ENCODE assay signal across 9 mouse cellular contexts in the genomic region with DNA sequence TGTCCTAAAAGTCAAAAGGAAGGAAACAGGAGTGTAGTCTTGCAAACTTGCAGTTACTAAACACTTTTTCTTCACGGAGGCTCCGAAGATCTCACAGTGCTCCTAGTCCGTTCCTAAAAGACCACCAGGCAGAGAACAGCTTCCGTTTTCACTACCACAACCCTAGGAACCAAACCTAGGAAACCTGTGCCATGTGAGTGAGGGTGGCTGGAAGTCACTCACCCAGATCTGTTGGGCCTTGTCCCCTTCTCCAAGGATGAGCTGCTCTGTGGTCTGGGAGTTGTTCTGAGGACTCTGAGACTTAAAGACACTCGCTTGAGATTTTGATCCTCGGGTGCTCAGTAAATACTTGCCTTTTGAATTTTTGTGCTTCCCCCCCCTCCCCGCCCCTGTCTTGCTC. TPM values are rescaled to one million over a fixed set of nuclear protein-coding genes. Genes with fewer than 3 reads are reported as not detected.
A peak's percentile ranks its signal among the peaks of the same experiment; 100 is the strongest.
DNase-seq lines count a peak whose midpoint lies in the region; ATAC-seq and TF ChIP-seq lines count a peak whose summit lies in the region.
"Had no signal": no experiment of that assay in that cellular context is flagged by ENCODE, and none has a peak within 500 bp of the region (broad histone marks: within the 10 kb centered on the region; RNA-seq: fewer than 3 reads in every experiment).

No protein-coding gene starts in this region.

- no peak overlapping the region for H3K27ac ChIP-seq in heart, embryonic 13.5 days (replicated peaks)
- 0 out of 2 replicates have a peak overlapping the region, but pooled peaks have one; percentile 17 for H3K27ac ChIP-seq in ES-Bruce4 (ENCODE audit: insufficient read depth, low read length)
- H3K27ac ChIP-seq in forebrain, postnatal 0 days (ENCODE audit: low read depth, low read length) = no peak overlapping the region
- H3K27ac ChIP-seq in liver, embryonic 15.5 days (replicated peaks) = no peak overlapping the region

- no peak for TF ChIP-seq CTCF in ES-Bruce4 (IDR thresholded peaks at IDR 0.05; ENCODE audit: low read depth, low read length)
- no peak for TF ChIP-seq CTCF in forebrain, postnatal 0 days (IDR thresholded peaks at IDR 0.05; ENCODE audit: low read depth)

- H3K4me1 ChIP-seq in heart, embryonic 13.5 days = peaks cover 11% of the 10 kb centered on the region
- H3K4me1 ChIP-seq in ES-Bruce4 (ENCODE audit: control insufficient read depth, insufficient read depth, low read length) = no peaks in the 10 kb centered on the region
- peaks cover 8% of the 10 kb centered on the region for H3K4me1 ChIP-seq in forebrain, postnatal 0 days (ENCODE audit: insufficient read depth)
- H3K4me1 ChIP-seq in liver, embryonic 15.5 days (replicated peaks) = no peaks in the 10 kb centered on the region

- intact Hi-C loops in heart, postnatal 14 days (cut with DNase I) = no loop called here
- intact Hi-C loops in left cerebral cortex, postnatal 10 days (cut with DNase I) = no loop called here

- WGBS in heart, embryonic 13.5 days = 10% methylated on average over 7 of the region's 7 CpGs
- WGBS in forebrain, postnatal 0 days = 14% methylated on average over 7 of the region's 7 CpGs
- WGBS in liver, embryonic 15.5 days (ENCODE audit: insufficient replicate concordance) = 11% methylated on average over 7 of the region's 7 CpGs

- H3K4me2 ChIP-seq in heart, embryonic 13.5 days = peak overlapping the region; percentile 95
- peak overlapping the region; percentile 94 for H3K4me2 ChIP-seq in forebrain, postnatal 0 days (ENCODE audit: low read depth)
- peak overlapping the region; percentile 69 for H3K4me2 ChIP-seq in liver, embryonic 15.5 days

- H3K9me3 ChIP-seq in heart, embryonic 13.5 days = no peaks in the 10 kb centered on the region
- no peaks in the 10 kb centered on the region for H3K9me3 ChIP-seq in ES-Bruce4 (replicated peaks; ENCODE audit: control insufficient read depth, insufficient read depth, low read length, poor library complexity, severe bottlenecking)
- no peaks in the 10 kb centered on the region for H3K9me3 ChIP-seq in forebrain, postnatal 0 days (ENCODE audit: low read length)
- no peaks in the 10 kb centered on the region for H3K9me3 ChIP-seq in liver, embryonic 15.5 days (replicated peaks)

- peak overlapping the region; percentile 59 for H3K4me3 ChIP-seq in heart, embryonic 13.5 days
- peak overlapping the region; percentile 77 for H3K4me3 ChIP-seq in ES-Bruce4 (ENCODE audit: low read depth, low read length)
- H3K4me3 ChIP-seq in forebrain, postnatal 0 days (ENCODE audit: low read depth, low read length) = peak overlapping the region; percentile 47
- H3K4me3 ChIP-seq in liver, embryonic 15.5 days (replicated peaks) = peak overlapping the region; percentile 53

- no peaks in the 10 kb centered on the region for H3K36me3 ChIP-seq in heart, embryonic 13.5 days
- H3K36me3 ChIP-seq in ES-Bruce4 (ENCODE audit: control insufficient read depth, insufficient read depth, low read length, poor library complexity, severe bottlenecking) = no peaks in the 10 kb centered on the region
- H3K36me3 ChIP-seq in forebrain, postnatal 0 days (ENCODE audit: insufficient read depth) = no peaks in the 10 kb centered on the region
- H3K36me3 ChIP-seq in liver, embryonic 15.5 days (replicated peaks) = no peaks in the 10 kb centered on the region

- DNase-seq in heart, postnatal 14 days = no peak
- DNase-seq in forebrain, postnatal 0 days = no peak
- DNase-seq in left cerebral cortex, postnatal 10 days (ENCODE audit: extremely low spot score in 1 of 2, low spot score in 2 of 2) = no peak
- no peak for DNase-seq in yolk sac, embryonic 10.5 days (ENCODE audit: low spot score)
- DNase-seq in cerebellum, postnatal 4 days (ENCODE audit: low spot score in 2 of 2) = no peak
- DNase-seq: cerebellum, adult 8-10 months had no signal

- H3K27me3 ChIP-seq in heart, embryonic 13.5 days (replicated peaks) = peaks cover 17% of the 10 kb centered on the region; the same call in 1 of the 2 replicates
- no peaks in the 10 kb centered on the region for H3K27me3 ChIP-seq in ES-Bruce4 (ENCODE audit: control insufficient read depth, insufficient read depth, low read length, poor library complexity, severe bottlenecking)
- peaks cover 17% of the 10 kb centered on the region for H3K27me3 ChIP-seq in forebrain, postnatal 0 days (ENCODE audit: insufficient read depth, low read length)
- H3K27me3 ChIP-seq in liver, embryonic 15.5 days = no peaks in the 10 kb centered on the region; the same call in 1 of the 2 replicates

- peak overlapping the region; percentile 78 for H3K9ac ChIP-seq in heart, embryonic 13.5 days
- H3K9ac ChIP-seq in ES-Bruce4 (ENCODE audit: low read depth, poor library complexity, severe bottlenecking) = peak overlapping the region; percentile 52
- H3K9ac ChIP-seq in forebrain, postnatal 0 days = peak overlapping the region; percentile 44; the same call in 1 of the 2 replicates
- no peak overlapping the region for H3K9ac ChIP-seq in liver, embryonic 15.5 days

- no peak for TF ChIP-seq EP300 in ES-Bruce4 (IDR thresholded peaks at IDR 0.05; ENCODE audit: insufficient read depth, low read depth, low read length)

- no peak for ATAC-seq in heart, embryonic 13.5 days (ENCODE audit: extremely low read depth, insufficient number of reproducible peaks, low FRiP score, low TSS enrichment)
- ATAC-seq in forebrain, postnatal 0 days = no peak
- ATAC-seq in liver, embryonic 15.5 days (ENCODE audit: insufficient read depth) = peak; percentile 9; the same call in 1 of the 2 replicates

- no peak for TF ChIP-seq POLR2A in ES-Bruce4 (IDR thresholded peaks at IDR 0.05; ENCODE audit: insufficient read depth, low read length)

RNA-seq across cellular contexts. Expression of gene Mctp2, which starts 0.4 kb away (rescaled TPM):
- 0.27 and 0.33 TPM in 2 replicates for polyA plus RNA-seq in heart, embryonic 13.5 days (2015; fragmentation: Nextera tagmentation; extraction: Ambion mirVana)
- total RNA-seq in heart, postnatal 14 days (2021) = under 1 TPM; 0.43 to 0.78 TPM
- polyA plus RNA-seq in ES-Bruce4 (2011; ENCODE audit: insufficient read depth, insufficient read length, low read depth, missing spikeins) = 4.6 and 4.8 TPM in 2 replicates
- 0.85 and 2.1 TPM in 2 replicates for total RNA-seq in forebrain, postnatal 0 days (2014; rRNA removed)
- polyA plus RNA-seq in forebrain, postnatal 0 days (2015; fragmentation: Nextera tagmentation; extraction: Ambion mirVana) = 0.20 and 0.25 TPM in 2 replicates
- polyA plus RNA-seq in liver, embryonic 15.5 days (2015; fragmentation: Nextera tagmentation; extraction: Ambion mirVana) = 0.35 and 0.43 TPM in 2 replicates
- 1 to 10 TPM; 1.2 to 1.6 TPM for total RNA-seq in left cerebral cortex, postnatal 10 days (2021)
